Mouse (Mus musculus) myocyte (in vitro differentiated cells): ENCODE measurements at regions not wholly inside any gene's neighbourhood (a gene's known extent, or its start where the extent isn't known, plus 50 kb on each side); places are given as distances from the start of the nearest gene placed in this dataset.
A peak's percentile ranks its signal among the peaks of the same experiment; 100 is the strongest.

Experiments used
- H3K27me3 ChIP-seq: one replicate; pipeline ENCODE4 v1.6.1; 2011; ENCODE audit not compliant: control insufficient read depth, insufficient read depth, insufficient read length
- H3K36me3 ChIP-seq: one replicate; pipeline ENCODE4 v1.6.1; 2011; ENCODE audit not compliant: control insufficient read depth, insufficient read depth
- H3K4me2 ChIP-seq: one replicate; pipeline ENCODE4 v1.6.1; 2011; ENCODE audit warnings: low read depth, control low read depth
- H3K4me3 ChIP-seq: one replicate; pipeline ENCODE4 v1.5.1; 2011; ENCODE audit warnings: mild to moderate bottlenecking, control low read depth, moderate library complexity
- H3K79me2 ChIP-seq: one replicate; pipeline ENCODE4 v1.6.1; 2011; ENCODE audit not compliant: control insufficient read depth, insufficient read depth
- H3ac ChIP-seq: one replicate; pipeline ENCODE4 v1.6.1; 2011; ENCODE audit not compliant: control insufficient read depth, insufficient read length
- CEBPB ChIP-seq: IDR thresholded peaks from 2 replicates; pipeline ENCODE4 v1.6.1; 2011; ENCODE audit warnings: mild to moderate bottlenecking, moderate library complexity; ENCODE audit not compliant: poor library complexity, insufficient read depth, severe bottlenecking
- E2F4 ChIP-seq: IDR thresholded peaks from one replicate; pipeline ENCODE4 v1.6.1; 2011; ENCODE audit warnings: mild to moderate bottlenecking, control low read depth, moderate library complexity; ENCODE audit not compliant: insufficient read depth
- MAX ChIP-seq: IDR thresholded peaks from one replicate; pipeline ENCODE4 v1.6.1; 2011; ENCODE audit warnings: low read depth, mild to moderate bottlenecking, control low read depth
- MYOD1 ChIP-seq, 3 experiments: IDR thresholded peaks; one replicate each; pipeline ENCODE4 v1.6.1; 2011; ENCODE audit warnings: control low read depth in 2 of 3, low read depth in 2 of 3, mild to moderate bottlenecking in 2 of 3, moderate library complexity in 1 of 3; ENCODE audit not compliant: insufficient read length in 2 of 3, control insufficient read depth in 1 of 3
- MYOG ChIP-seq, 3 experiments: IDR thresholded peaks; one replicate each; pipeline ENCODE4 v1.6.1; 2011; ENCODE audit warnings: control low read depth in 2 of 3, low read depth in 2 of 3, mild to moderate bottlenecking in 2 of 3; ENCODE audit not compliant: insufficient read length in 2 of 3, control insufficient read depth in 1 of 3, insufficient read depth in 1 of 3
- POLR2A ChIP-seq: IDR thresholded peaks from one replicate; pipeline ENCODE4 v1.6.1; 2011; ENCODE audit warnings: low read depth, mild to moderate bottlenecking, control low read depth, moderate library complexity; ENCODE audit not compliant: insufficient read length
- POLR2AphosphoS2 ChIP-seq: IDR thresholded peaks from one replicate; pipeline ENCODE4 v1.6.1; 2011; ENCODE audit warnings: low read depth, control low read depth; ENCODE audit not compliant: insufficient read length
- REST ChIP-seq: IDR thresholded peaks from one replicate; pipeline ENCODE4 v1.6.1; 2011; ENCODE audit warnings: mild to moderate bottlenecking, control low read depth, moderate library complexity; ENCODE audit not compliant: insufficient read depth, insufficient read length
- SRF ChIP-seq: IDR thresholded peaks from one replicate; pipeline ENCODE4 v1.6.1; 2011; ENCODE audit warnings: low read depth; ENCODE audit not compliant: control insufficient read depth, insufficient read length
- TCF3 ChIP-seq: IDR thresholded peaks from one replicate; pipeline ENCODE4 v1.6.1; 2011; ENCODE audit warnings: low read depth, control low read depth; ENCODE audit not compliant: insufficient read length
- USF1 ChIP-seq: IDR thresholded peaks from one replicate; pipeline ENCODE4 v1.6.1; 2011; ENCODE audit warnings: low read depth, mild to moderate bottlenecking, control low read depth, moderate library complexity

- Histone ChIP-seq H3ac (no peak overlapping the region), H3K27me3 (no peaks in the 10 kb centered on the region), H3K36me3 (no peaks in the 10 kb centered on the region), H3K4me2 (peak overlapping the region; percentile 24), H3K79me2 (no peaks in the 10 kb centered on the region), H3K4me3 (no peak overlapping the region)
- TF ChIP-seq USF1 (peak; percentile 46), MYOD1 (IDR thresholded peaks at IDR 0.05; ENCODE audit: control insufficient read depth in 1 of 3, insufficient read length in 2 of 3, low read depth in 2 of 3) (peak in 1 of 3 experiments; percentile 16), SRF (no peak)
Observed at GRCm38 (mm10) chr7:68930627-68931334, 181.7 kb upstream of the Arrdc4 start.

DNA sequence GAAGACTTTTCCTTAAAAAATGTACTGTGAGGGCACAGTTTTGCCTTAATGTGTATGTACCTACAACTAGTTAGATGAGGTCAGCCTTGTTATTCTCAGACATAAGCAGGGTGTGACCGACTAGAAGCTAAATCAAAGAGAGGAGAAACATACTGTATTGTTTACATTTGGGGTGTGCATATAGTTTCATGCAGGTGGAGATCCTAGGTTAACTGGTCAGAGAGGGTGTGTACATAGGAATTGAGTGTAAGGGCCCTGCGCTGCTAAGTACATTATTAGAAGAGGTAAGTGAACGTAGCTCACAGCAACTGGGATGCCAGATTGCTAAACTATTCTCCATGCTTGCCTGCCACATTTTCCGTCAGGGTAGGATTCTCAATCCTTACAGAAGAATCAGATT lies 180.6 kb upstream of the Arrdc4 start:
- Histone ChIP-seq H3K36me3 (no peaks in the 10 kb centered on the region), H3K27me3 (no peaks in the 10 kb centered on the region), H3K4me2 (no peak overlapping the region), H3K79me2 (no peaks in the 10 kb centered on the region), H3ac (no peak overlapping the region), H3K4me3 (no peak overlapping the region)
- TF ChIP-seq MYOG (IDR thresholded peaks at IDR 0.05; ENCODE audit: control insufficient read depth in 1 of 3, insufficient read depth in 1 of 3, insufficient read length in 2 of 3, low read depth in 2 of 3): no peak
- TF ChIP-seq MAX: no peak
- no peak for TF ChIP-seq SRF

GRCm38 (mm10) chr7:68925640-68926039 lies 176.6 kb upstream of the Arrdc4 start:
- Histone ChIP-seq H3K4me2 (no peak overlapping the region), H3K79me2 (no peaks in the 10 kb centered on the region), H3K4me3 (no peak overlapping the region), H3K36me3 (no peaks in the 10 kb centered on the region), H3K27me3 (no peaks in the 10 kb centered on the region), H3ac (no peak overlapping the region)
- TF ChIP-seq MYOD1 (IDR thresholded peaks at IDR 0.05; ENCODE audit: control insufficient read depth in 1 of 3, insufficient read length in 2 of 3, low read depth in 2 of 3): no peak
- TF ChIP-seq POLR2AphosphoS2: no peak
- TF ChIP-seq POLR2A: no peak
- TF ChIP-seq TCF3: no peak
- TF ChIP-seq MAX: no peak
- TF ChIP-seq MYOG (IDR thresholded peaks at IDR 0.05; ENCODE audit: control insufficient read depth in 1 of 3, insufficient read depth in 1 of 3, insufficient read length in 2 of 3, low read depth in 2 of 3): no peak
- no peak for TF ChIP-seq REST
- TF ChIP-seq E2F4: no peak
- TF ChIP-seq SRF: no peak
- no peak for TF ChIP-seq CEBPB
- TF ChIP-seq USF1: no peak

- H3K27me3 ChIP-seq: no peaks in the 10 kb centered on the region
Observed at GRCm38 (mm10) chr7:68918632-68919435, 169.8 kb upstream of the Arrdc4 start.

DNA sequence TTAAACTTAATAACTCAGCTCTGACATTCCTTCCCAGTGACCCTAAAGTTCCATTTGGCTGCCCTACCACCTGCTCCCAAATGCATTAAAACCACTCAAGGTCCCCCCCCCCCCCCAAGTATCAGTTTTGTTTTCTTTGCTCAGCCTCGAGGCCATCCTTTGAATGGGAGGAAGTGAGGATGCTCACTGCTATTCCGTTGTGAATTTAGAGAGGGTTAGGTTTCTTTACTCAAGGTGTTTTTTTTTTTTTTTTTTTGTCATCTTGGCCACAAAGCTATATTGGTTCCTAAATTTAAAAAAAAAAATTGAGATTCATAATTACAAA lies 168.8 kb upstream of the Arrdc4 start:
- TF ChIP-seq E2F4 (no peak), MYOD1 (IDR thresholded peaks at IDR 0.05; ENCODE audit: control insufficient read depth in 1 of 3, insufficient read length in 2 of 3, low read depth in 2 of 3) (no peak)
- H3ac ChIP-seq: no peak overlapping the region
- no peaks in the 10 kb centered on the region for H3K27me3 ChIP-seq
- no peaks in the 10 kb centered on the region for H3K36me3 ChIP-seq
- no peak overlapping the region for H3K4me3 ChIP-seq
- H3K4me2 ChIP-seq: no peak overlapping the region
- no peaks in the 10 kb centered on the region for H3K79me2 ChIP-seq

More at GRCm38 (mm10) chr7:68918632-68919435, 169.8 kb upstream of the Arrdc4 start:
- H3K4me2 ChIP-seq: no peak overlapping the region
- H3K79me2 ChIP-seq: no peaks in the 10 kb centered on the region
- no peak overlapping the region for H3K4me3 ChIP-seq
- H3K36me3 ChIP-seq: no peaks in the 10 kb centered on the region
- no peak overlapping the region for H3ac ChIP-seq
- no peak for TF ChIP-seq MAX

GRCm38 (mm10) chr7:68917137-68917875 lies 168.3 kb upstream of the Arrdc4 start:
- TF ChIP-seq POLR2AphosphoS2: no peak
- no peak overlapping the region for H3ac ChIP-seq
- no peaks in the 10 kb centered on the region for H3K79me2 ChIP-seq
- H3K36me3 ChIP-seq: no peaks in the 10 kb centered on the region
- no peaks in the 10 kb centered on the region for H3K27me3 ChIP-seq
- H3K4me2 ChIP-seq: no peak overlapping the region
- no peak overlapping the region for H3K4me3 ChIP-seq
